Mouse (Mus musculus) midbrain, postnatal 0 days (tissue): ENCODE results near the gene Fam205a4. TPM values are rescaled to one million over a fixed set of nuclear protein-coding genes. Genes with fewer than 3 reads are reported as not detected.
"Not testable (repeated sequence)": the region's sequence is repeated elsewhere in the genome, so short reads cannot be mapped to it uniquely, and the experiment has no call there.

ENCODE experiments used
- ATAC-seq: fragments of 200-750 bp; cut with Nextera tagmentation; 2 replicates; pipeline ENCODE4 v1.8.0; 2017; ENCODE audit warnings: moderate number of reproducible peaks, mild to moderate bottlenecking, moderate TSS enrichment, moderate library complexity; ENCODE audit not compliant: low FRiP score
- DNase-seq: peaks from one replicate; pipeline ENCODE4 v3.0.0-alpha.2; 2015; ENCODE audit warnings: low spot score
- H3K27ac ChIP-seq: fragments of 300-500 bp; sonication (generic); 2 replicates; pipeline ENCODE4 v1.5.1; 2014; ENCODE audit warnings: low read depth, mild to moderate bottlenecking, low read length, mixed read lengths
- H3K27me3 ChIP-seq: fragments of 300-500 bp; sonication (generic); 2 replicates; pipeline ENCODE4 v1.6.1; 2014; ENCODE audit warnings: low read length, control low read depth, mixed read lengths; ENCODE audit not compliant: insufficient read depth
- H3K36me3 ChIP-seq: fragments of 300-500 bp; sonication (generic); 2 replicates; pipeline ENCODE4 v1.6.1; 2014; ENCODE audit warnings: low read length, control low read depth, mixed read lengths; ENCODE audit not compliant: insufficient read depth
- H3K4me1 ChIP-seq: fragments of 300-500 bp; sonication (generic); 2 replicates; pipeline ENCODE4 v1.6.1; 2014; ENCODE audit warnings: mild to moderate bottlenecking, control low read depth, antibody characterized with exemption, low read length, mixed read lengths; ENCODE audit not compliant: insufficient read depth
- H3K4me2 ChIP-seq: fragments of 300-500 bp; sonication (generic); 2 replicates; pipeline ENCODE4 v1.6.1; 2014; ENCODE audit warnings: low read depth, mild to moderate bottlenecking, low read length, mixed read lengths; ENCODE audit not compliant: poor library complexity, severe bottlenecking
- H3K4me3 ChIP-seq: fragments of 300-500 bp; sonication (generic); 2 replicates; pipeline ENCODE4 v1.5.1; 2014; ENCODE audit warnings: low read depth, mild to moderate bottlenecking, low read length, moderate library complexity
- H3K9ac ChIP-seq: fragments of 300-500 bp; sonication (generic); replicated peaks from 2 replicates; pipeline ENCODE4 v1.6.1; 2014; ENCODE audit warnings: mild to moderate bottlenecking, low read length, moderate library complexity, mixed read lengths; ENCODE audit not compliant: poor library complexity, severe bottlenecking
- H3K9me3 ChIP-seq: fragments of 300-500 bp; sonication (generic); 2 replicates; pipeline ENCODE4 v1.6.1; 2016; ENCODE audit warnings: low read length, control low read depth
- WGBS: fragments of 180-500 bp; shearing (Covaris S2); extraction: QIAGEN DNeasy Blood & Tissue Kit; methylation state at CpG from one replicate; pipeline ENCODE4 v1.1.7; 2014; 5-methylcytosine and 5-hydroxymethylcytosine counted together
- polyA plus RNA-seq: library from polyadenylated mRNA; unstranded; fragments of >200 nt; fragmentation: Nextera tagmentation; extraction: Ambion mirVana; gene quantifications from 2 replicates; pipeline ENCODE4 v1.2.1, GENCODE M21; 2015
- total RNA-seq: library from RNA; depleted of rRNA; stranded (reverse); fragments of >200 nt; gene quantifications from 2 replicates; pipeline ENCODE4 v1.2.3, GENCODE M21; 2014; rRNA removed

The Fam205a4 gene
- 1.6 and 2.2 TPM in 2 replicates for total RNA-seq
- 1.5 and 1.7 TPM in 2 replicates for polyA plus RNA-seq

- no CpG with 5 or more reads among the region's 1 CpGs for WGBS
- H3K27me3 ChIP-seq, H3K36me3 ChIP-seq, H3K9ac ChIP-seq, H3K4me1 ChIP-seq, H3K4me3 ChIP-seq, H3K27ac ChIP-seq, H3K9me3 ChIP-seq, H3K4me2 ChIP-seq, ATAC-seq, DNase-seq: not testable (repeated sequence)
Measured at GRCm38 (mm10) chr4:41965758-41966157, at the start of gene Fam205a4. TSS of gene Fam205a4 (plus strand) at chr4:41966058.

GRCm38 (mm10) chr4:41941272-41941671, 24.6 kb upstream of the Fam205a4 start, which contains the start of gene Gm20878:
TSS of gene Gm20878 (plus strand) at chr4:41941572.
- H3K4me3 ChIP-seq, H3K4me2 ChIP-seq, H3K27me3 ChIP-seq, H3K36me3 ChIP-seq, ATAC-seq, H3K9ac ChIP-seq, H3K4me1 ChIP-seq, DNase-seq, H3K27ac ChIP-seq, H3K9me3 ChIP-seq: not testable (repeated sequence)
- WGBS = no CpG with 5 or more reads among the region's 8 CpGs

Other genes starting within 250 kb of the Fam205a4 start
- gene Dctn3, start 242.9 kb upstream of the Fam205a4 start, total RNA-seq = 122 and 150 TPM in 2 replicates
- 308 and 345 TPM in 2 replicates for gene Dctn3, start 242.9 kb upstream of the Fam205a4 start, polyA plus RNA-seq
- gene Arid3c, start 234.9 kb upstream of the Fam205a4 start, total RNA-seq = 0.27 and 0.33 TPM in 2 replicates
- 0.42 and 0.48 TPM in 2 replicates for gene Arid3c, start 234.9 kb upstream of the Fam205a4 start, polyA plus RNA-seq
- gene Galt, start 210.8 kb upstream of the Fam205a4 start, total RNA-seq = 53.7 and 68.1 TPM in 2 replicates
- 54.0 and 60.0 TPM in 2 replicates for gene Galt, start 210.8 kb upstream of the Fam205a4 start, polyA plus RNA-seq
- gene Sigmar1, start 209.9 kb upstream of the Fam205a4 start, total RNA-seq = 34.1 and 45.4 TPM in 2 replicates
- gene Sigmar1, start 209.9 kb upstream of the Fam205a4 start, polyA plus RNA-seq = 44.8 and 55.4 TPM in 2 replicates
- 191 and 237 TPM in 2 replicates for gene Ccl27a, start 191.8 kb upstream of the Fam205a4 start, total RNA-seq
- 318 and 329 TPM in 2 replicates for gene Ccl27a, start 191.8 kb upstream of the Fam205a4 start, polyA plus RNA-seq
- not detected in 2 replicates for gene Gm21541, start 62.4 kb upstream of the Fam205a4 start, total RNA-seq
- gene Gm21541, start 62.4 kb upstream of the Fam205a4 start, polyA plus RNA-seq = not detected in 2 replicates
- 11.9 and 13.7 TPM in 2 replicates for gene Gm20878, start 24.5 kb upstream of the Fam205a4 start, total RNA-seq
- 9.3 and 10.0 TPM in 2 replicates for gene Gm20878, start 24.5 kb upstream of the Fam205a4 start, polyA plus RNA-seq
- gene Gm21093, start 68.7 kb downstream of the Fam205a4 start, total RNA-seq = 1.3 and 4.7 TPM in 2 replicates
- 0.39 TPM in 1 of 2 replicates, not detected in the other for gene Gm21093, start 68.7 kb downstream of the Fam205a4 start, polyA plus RNA-seq
- gene Gm3893, start 125.1 kb downstream of the Fam205a4 start, total RNA-seq = not detected in 2 replicates
- gene Gm3893, start 125.1 kb downstream of the Fam205a4 start, polyA plus RNA-seq = not detected in 2 replicates
- not detected in 2 replicates for gene Gm13304, start 148.8 kb downstream of the Fam205a4 start, total RNA-seq
- 0.23 TPM in 1 of 2 replicates, not detected in the other for gene Gm13304, start 148.8 kb downstream of the Fam205a4 start, polyA plus RNA-seq
- 2.0 and 5.5 TPM in 2 replicates for gene Gm13306, start 187.4 kb downstream of the Fam205a4 start, total RNA-seq
- 6.3 and 10.6 TPM in 2 replicates for gene Gm13306, start 187.4 kb downstream of the Fam205a4 start, polyA plus RNA-seq
- gene Gm13305, start 202.5 kb downstream of the Fam205a4 start, total RNA-seq = not detected in 2 replicates
- not detected in 2 replicates for gene Gm13305, start 202.5 kb downstream of the Fam205a4 start, polyA plus RNA-seq